Mouse (Mus musculus) MEL (cell line): Measurements from ENCODE around the gene Rundc1.

ENCODE experiments used
- EP300 ChIP-seq, 2 experiments: IDR thresholded peaks; 2 replicates each; pipeline ENCODE4 v1.6.1; 2011; ENCODE audit warnings: improper control_type of control experiment in 2 of 2, low read length in 2 of 2, low read depth in 1 of 2, mild to moderate bottlenecking in 1 of 2
- GATA1 ChIP-seq: IDR thresholded peaks from 2 replicates; pipeline ENCODE4 v1.6.1; 2011; ENCODE audit warnings: low read depth, low read length, improper control_type of control experiment
- MAZ ChIP-seq: IDR thresholded peaks from 2 replicates; pipeline ENCODE4 v1.6.1; 2012; ENCODE audit warnings: low read depth, mild to moderate bottlenecking, inconsistent platforms, low read length, improper control_type of control experiment
- POLR2A ChIP-seq, 2 experiments: IDR thresholded peaks; 2 replicates each; pipeline ENCODE4 v1.6.1; 2011 to 2012; ENCODE audit warnings: low read length in 2 of 2, mild to moderate bottlenecking in 2 of 2, control low read depth in 1 of 2, improper control_type of control experiment in 1 of 2, low read depth in 1 of 2, moderate library complexity in 1 of 2; ENCODE audit not compliant: control insufficient read depth in 1 of 2, insufficient read depth in 1 of 2, poor library complexity in 1 of 2
- TCF12 ChIP-seq: IDR thresholded peaks from 2 replicates; pipeline ENCODE4 v1.6.1; 2014; ENCODE audit warnings: low read depth, mild to moderate bottlenecking, inconsistent platforms, low read length, improper control_type of control experiment, moderate library complexity

DNA sequence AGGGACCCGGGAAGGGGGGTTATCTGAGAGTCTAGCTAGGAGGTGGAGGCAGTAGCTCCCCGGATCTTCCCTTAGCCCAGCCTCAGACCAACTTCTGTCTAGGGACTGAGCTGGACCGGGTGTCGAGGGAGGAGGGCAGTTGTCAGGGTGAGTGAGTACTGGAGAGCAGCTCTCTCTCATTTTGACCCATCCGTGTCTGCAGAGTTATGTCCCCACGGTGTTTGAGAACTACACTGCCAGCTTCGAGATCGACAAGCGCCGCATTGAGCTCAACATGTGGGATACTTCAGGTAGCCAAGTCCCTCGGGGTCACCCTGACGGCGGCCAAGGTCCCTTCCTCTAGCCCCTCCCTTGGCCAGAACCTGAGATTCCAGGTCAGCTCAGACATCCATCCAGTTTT, 43.8 kb downstream of the Rundc1 start:
- no peak for TF ChIP-seq EP300 (IDR thresholded peaks at IDR 0.05; ENCODE audit: low read depth in 1 of 2, low read length in 2 of 2)
- no peak for TF ChIP-seq TCF12
- no peak for TF ChIP-seq MAZ
- no peak for TF ChIP-seq POLR2A (IDR thresholded peaks at IDR 0.05; ENCODE audit: control insufficient read depth in 1 of 2, insufficient read depth in 1 of 2, low read depth in 1 of 2, low read length in 2 of 2, poor library complexity in 1 of 2)
- TF ChIP-seq GATA1: no peak
